8 mouse cellular contexts compared by ENCODE assay signal in the genomic region with DNA sequence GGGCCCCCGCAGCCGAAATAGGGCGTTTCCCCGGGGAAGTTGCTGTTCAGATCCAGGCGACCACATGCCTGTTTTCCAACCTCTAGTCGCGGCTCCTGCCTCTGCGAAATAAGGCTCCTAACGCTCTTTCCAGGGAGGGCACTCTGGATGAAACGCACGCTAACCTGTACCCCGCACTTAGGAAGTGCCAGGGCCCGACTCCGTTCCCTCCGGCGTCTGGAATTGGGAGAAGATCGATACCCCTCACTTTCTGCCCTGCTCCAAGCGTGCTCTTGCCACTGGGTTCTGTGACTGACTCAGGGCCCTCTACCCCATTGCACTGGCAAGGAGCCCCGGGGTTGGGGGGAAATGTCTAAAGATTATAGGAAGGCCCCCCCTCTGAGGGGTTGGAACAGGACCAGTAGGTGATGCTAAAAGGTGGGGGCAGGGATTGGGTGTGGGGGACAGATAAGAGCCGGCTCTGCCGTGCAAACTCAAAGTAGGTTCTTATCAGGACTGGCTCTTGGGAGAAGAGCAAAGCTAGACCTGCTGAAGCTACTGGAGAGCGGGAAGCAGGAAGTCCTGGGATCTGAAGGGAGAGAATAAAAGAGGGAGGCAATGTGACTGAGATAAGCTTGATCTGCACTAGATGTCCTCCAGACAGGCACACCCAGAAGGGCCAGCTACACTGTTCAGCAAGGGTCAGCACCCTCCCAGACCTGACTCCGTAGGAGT. TPM values are rescaled to one million over a fixed set of nuclear protein-coding genes. Genes with fewer than 3 reads are reported as not detected.
DNase-seq lines count a peak whose midpoint lies in the region; ATAC-seq lines count a peak whose summit lies in the region.

No protein-coding gene starts in this region.

- DNase-seq in adrenal gland, postnatal 14 days: peak; percentile 19
- DNase-seq in heart, postnatal 10 days: peak; percentile 25 to 35
- peak; percentile 42 for DNase-seq in thymus, postnatal 14 days

- no peaks in the 10 kb centered on the region for H3K36me3 ChIP-seq in megakaryocyte, embryonic 14.5 days (replicated peaks; ENCODE audit: low read length)
- no peaks in the 10 kb centered on the region for H3K36me3 ChIP-seq in embryonic facial prominence, embryonic 12.5 days
- H3K36me3 ChIP-seq in limb, embryonic 13.5 days: no peaks in the 10 kb centered on the region
- H3K36me3 ChIP-seq in midbrain, embryonic 16.5 days (ENCODE audit: control insufficient read depth, insufficient read depth, low read length): no peaks in the 10 kb centered on the region

- peak overlapping the region; percentile 93 for H3K27ac ChIP-seq in embryonic facial prominence, embryonic 12.5 days
- peak overlapping the region; percentile 70; the same call in 1 of the 2 replicates for H3K27ac ChIP-seq in limb, embryonic 13.5 days
- H3K27ac ChIP-seq in midbrain, embryonic 16.5 days (ENCODE audit: low read length): peak overlapping the region; percentile 73

- no peak; the same call in 1 of the 2 replicates for ATAC-seq in megakaryocyte, adult 5-6 weeks (ENCODE audit: poor library complexity, severe bottlenecking)
- peak; percentile 3; the same call in 1 of the 2 replicates for ATAC-seq in embryonic facial prominence, embryonic 12.5 days (ENCODE audit: insufficient number of reproducible peaks, insufficient read depth, low FRiP score, low TSS enrichment)
- ATAC-seq in limb, embryonic 13.5 days (ENCODE audit: low FRiP score, low read depth): no peak
- ATAC-seq in midbrain, embryonic 16.5 days: peak; percentile 31

- H3K27me3 ChIP-seq in megakaryocyte, embryonic 14.5 days (replicated peaks): peaks cover 41% of the 10 kb centered on the region
- peaks cover 5% of the 10 kb centered on the region for H3K27me3 ChIP-seq in embryonic facial prominence, embryonic 12.5 days
- H3K27me3 ChIP-seq in limb, embryonic 13.5 days: peaks cover 30% of the 10 kb centered on the region
- peaks cover 5% of the 10 kb centered on the region; the same call in 1 of the 2 replicates for H3K27me3 ChIP-seq in midbrain, embryonic 16.5 days (ENCODE audit: control insufficient read depth, insufficient read depth, low read depth, low read length)

- peak overlapping the region; percentile 81 for H3K9ac ChIP-seq in embryonic facial prominence, embryonic 12.5 days
- peak overlapping the region; percentile 76 for H3K9ac ChIP-seq in limb, embryonic 13.5 days
- H3K9ac ChIP-seq in midbrain, embryonic 16.5 days (ENCODE audit: low read depth, low read length): peak overlapping the region; percentile 69

- 2% methylated on average over 23 of the region's 23 CpGs for WGBS in embryonic facial prominence, embryonic 12.5 days
- WGBS in limb, embryonic 13.5 days: 2% methylated on average over 23 of the region's 23 CpGs
- WGBS in midbrain, embryonic 16.5 days: 3% methylated on average over 23 of the region's 23 CpGs

- intact Hi-C loops in heart, postnatal 10 days (cut with DNase I): loop anchor here (5.0 to 10.0 kb wide), 4 partner anchors 224 to 621 kb away; a partner anchor contains a TSS

- peak overlapping the region; percentile 89 for H3K4me2 ChIP-seq in embryonic facial prominence, embryonic 12.5 days (replicated peaks)
- H3K4me2 ChIP-seq in limb, embryonic 13.5 days (replicated peaks): peak overlapping the region; percentile 96
- H3K4me2 ChIP-seq in midbrain, embryonic 16.5 days (ENCODE audit: low read length): peak overlapping the region; percentile 97

- H3K4me1 ChIP-seq in megakaryocyte, embryonic 14.5 days: peaks cover 19% of the 10 kb centered on the region
- peaks cover 32% of the 10 kb centered on the region for H3K4me1 ChIP-seq in embryonic facial prominence, embryonic 12.5 days
- H3K4me1 ChIP-seq in limb, embryonic 13.5 days: peaks cover 38% of the 10 kb centered on the region
- H3K4me1 ChIP-seq in midbrain, embryonic 16.5 days (ENCODE audit: control insufficient read depth, insufficient read depth, low read length): peaks cover 31% of the 10 kb centered on the region

- peak overlapping the region; percentile 92 for H3K4me3 ChIP-seq in megakaryocyte, embryonic 14.5 days (replicated peaks)
- H3K4me3 ChIP-seq in embryonic facial prominence, embryonic 12.5 days: peak overlapping the region; percentile 75
- H3K4me3 ChIP-seq in limb, embryonic 13.5 days: peak overlapping the region; percentile 74
- H3K4me3 ChIP-seq in midbrain, embryonic 16.5 days (ENCODE audit: low read depth, low read length): peak overlapping the region; percentile 70

- no peaks in the 10 kb centered on the region for H3K9me3 ChIP-seq in megakaryocyte, embryonic 14.5 days
- H3K9me3 ChIP-seq in embryonic facial prominence, embryonic 12.5 days: no peaks in the 10 kb centered on the region
- 0 out of 2 replicates have a peak, but pooled peaks cover 7% of the 10 kb centered on the region for H3K9me3 ChIP-seq in limb, embryonic 13.5 days
- H3K9me3 ChIP-seq in midbrain, embryonic 16.5 days (replicated peaks; ENCODE audit: control insufficient read depth, low read length, poor library complexity, severe bottlenecking): no peaks in the 10 kb centered on the region

RNA-seq across cellular contexts. Expression of a gene that starts 0.9 kb away (rescaled TPM):
- 1.2 and 1.7 TPM in 2 replicates for polyA plus RNA-seq in megakaryocyte, embryonic 14.5 days (2012; ENCODE audit: insufficient read depth, low replicate concordance)
- total RNA-seq in megakaryocyte, adult 5-6 weeks (2015): 28.3 and 29.8 TPM in 2 replicates
- 17.3 and 36.5 TPM in 2 replicates for total RNA-seq in megakaryocyte, adult 5-6 weeks (2017)
- total RNA-seq in adrenal gland, postnatal 14 days (2021): 26.6 and 36.5 TPM in 2 replicates
- polyA plus RNA-seq in embryonic facial prominence, embryonic 12.5 days (2016; fragmentation: Nextera tagmentation; extraction: Ambion mirVana): 25.3 and 25.7 TPM in 2 replicates
- 10 to 100 TPM; 16.8 to 24.9 TPM for total RNA-seq in heart, postnatal 10 days (2021)
- polyA plus RNA-seq in limb, embryonic 13.5 days (2015; fragmentation: Nextera tagmentation; extraction: Ambion mirVana): 22.7 and 25.5 TPM in 2 replicates
- polyA plus RNA-seq in midbrain, embryonic 16.5 days (2015; fragmentation: Nextera tagmentation; extraction: Ambion mirVana): 25.3 and 28.5 TPM in 2 replicates

Comparison
In these comparisons a context has a peak if more than half of its experiments do, and no peak if none do; other contexts are left out.
1. ATAC-seq: peak in embryonic facial prominence, embryonic 12.5 days (single experiment) and midbrain, embryonic 16.5 days (single experiment); none in megakaryocyte, adult 5-6 weeks (single experiment) and limb, embryonic 13.5 days (single experiment).
2. Peak in every context shown above with its lines, with median percentiles within 50 percentile points of each other: H3K4me3 ChIP-seq, DNase-seq, H3K27ac ChIP-seq, H3K4me2 ChIP-seq and H3K9ac ChIP-seq.